Mouse (Mus musculus) liver, embryonic 18 days (tissue): ENCODE measurements around the gene Pde4d. TPM values are rescaled to one million over a fixed set of nuclear protein-coding genes. Genes with fewer than 3 reads are reported as not detected.

Experiments
- polyA plus RNA-seq: library from polyadenylated mRNA; depleted of rRNA; stranded (reverse); fragments of >200 nt; gene quantifications from 2 replicates; pipeline ENCODE4 v1.2.3, GENCODE M21; 2012; rRNA removed

The Pde4d gene
- 3.7 and 4.4 TPM in 2 replicates for polyA plus RNA-seq

DNA sequence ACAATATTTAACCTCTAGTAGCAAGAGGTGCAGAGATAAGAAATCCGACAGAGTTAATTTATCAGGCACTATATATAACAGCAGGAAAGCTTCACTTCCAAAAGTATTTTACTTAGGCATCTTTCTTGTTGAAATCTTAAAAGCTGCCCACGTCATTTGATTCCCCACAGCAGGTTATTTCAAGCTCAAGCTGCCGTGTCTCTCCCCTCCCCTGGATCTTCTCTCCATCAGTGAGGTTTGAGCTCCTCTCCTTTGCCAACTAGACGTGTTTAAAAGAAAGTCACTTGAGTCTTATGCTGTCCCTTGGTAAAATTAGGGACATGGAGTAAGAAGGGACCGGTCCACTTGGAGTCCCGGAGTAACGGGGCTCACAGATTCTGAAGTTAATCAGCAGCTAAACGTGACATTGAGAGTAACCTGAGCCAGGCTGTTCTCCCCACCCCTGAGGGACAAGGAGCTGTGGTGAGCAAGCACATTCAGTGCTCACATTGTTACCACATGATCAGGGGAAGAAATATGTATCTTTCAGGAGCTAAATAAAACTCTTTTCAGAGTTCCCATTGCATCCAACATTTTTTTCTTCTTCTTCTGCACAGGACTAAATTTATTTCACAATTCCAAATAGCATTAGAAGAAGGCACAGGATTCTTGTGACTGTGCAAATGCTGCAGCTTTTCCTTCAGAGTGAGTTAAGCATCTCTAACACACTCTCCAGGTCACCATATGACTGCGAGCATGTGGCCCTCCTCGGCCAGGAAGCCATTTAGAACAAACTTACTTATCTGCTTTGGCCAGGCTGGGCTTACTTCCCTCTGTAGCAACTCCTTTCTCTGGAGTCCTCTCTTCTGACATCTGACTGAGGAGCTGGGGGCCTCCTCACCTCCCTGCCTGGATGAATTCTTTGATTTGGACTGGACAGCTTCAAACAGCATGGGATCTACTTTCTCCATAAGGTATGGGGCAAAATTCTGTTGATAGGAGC lies at the start of gene Pde4d:
TSS of gene Pde4d (plus strand) at position 833 of the 982 bp plus-strand sequence.

Other genes with a start within 250 kb of the Pde4d start
- gene Elovl7, start 235.5 kb upstream of the Pde4d start, polyA plus RNA-seq = 1.9 and 2.1 TPM in 2 replicates
- gene Depdc1b, start 133.6 kb upstream of the Pde4d start, polyA plus RNA-seq = 6.9 and 8.0 TPM in 2 replicates